Mouse (Mus musculus): ENCODE results near the gene Tmx1.

Gene Tmx1

DNA sequence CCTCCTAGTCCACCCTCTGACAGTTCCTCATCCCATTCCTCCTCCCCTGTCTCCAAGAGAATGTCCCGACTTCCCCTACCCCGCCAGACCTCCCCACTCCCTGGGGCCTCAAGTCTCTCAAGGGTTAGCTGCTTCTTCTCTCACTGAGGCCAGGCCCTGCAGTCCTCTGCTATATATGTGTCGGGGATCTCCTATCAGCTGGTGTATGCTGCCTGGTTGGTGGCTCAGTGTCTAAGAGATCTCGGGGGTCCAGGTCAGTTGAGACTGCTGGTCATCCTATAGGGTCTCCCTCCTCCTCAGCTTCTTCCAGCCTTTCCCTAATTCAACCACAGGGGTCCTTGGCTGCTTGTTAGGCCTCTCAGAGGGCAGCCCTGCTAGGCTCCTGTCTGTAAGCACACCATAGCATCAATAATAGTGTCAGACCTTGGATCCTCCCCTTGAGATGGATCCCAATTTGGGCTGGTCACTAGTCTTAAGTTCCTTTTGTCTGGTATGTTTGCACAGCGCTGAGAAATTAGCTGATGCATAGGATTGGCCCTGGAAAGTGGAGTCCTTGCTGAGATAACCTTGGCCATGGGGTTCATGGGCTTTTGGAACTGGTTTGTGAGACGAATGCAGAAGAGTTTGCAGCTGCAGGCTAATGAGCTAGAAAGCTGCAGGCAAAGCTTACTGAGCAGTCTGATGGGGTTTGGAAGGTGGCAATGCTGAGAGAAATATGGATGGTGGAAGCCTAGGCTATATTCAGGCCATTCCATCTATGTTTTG lies 34.0 kb downstream of the Tmx1 start:
- no peak for DNase-seq (ENCODE audit: low spot score)

DNA sequence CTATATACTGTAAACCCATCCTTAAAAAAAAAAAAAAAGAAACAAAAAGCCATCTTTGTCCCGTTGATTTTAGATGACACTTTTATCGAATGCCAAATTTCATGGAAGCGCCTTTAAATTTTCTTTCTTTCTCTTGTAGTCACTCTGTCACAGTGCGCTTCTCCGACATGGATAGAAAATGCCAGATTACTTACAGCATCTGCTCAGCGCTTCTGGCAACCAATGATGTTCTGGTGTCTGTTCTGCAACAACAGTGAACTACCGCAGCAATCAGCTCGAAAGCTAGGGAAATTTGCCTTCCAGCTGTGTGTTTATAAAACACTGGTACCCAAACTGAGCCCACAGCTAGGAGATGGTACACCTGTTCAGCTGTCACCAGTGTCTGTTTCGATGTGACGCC lies 39.5 kb downstream of the Tmx1 start:
- DNase-seq (ENCODE audit: low spot score), result no peak

DNA sequence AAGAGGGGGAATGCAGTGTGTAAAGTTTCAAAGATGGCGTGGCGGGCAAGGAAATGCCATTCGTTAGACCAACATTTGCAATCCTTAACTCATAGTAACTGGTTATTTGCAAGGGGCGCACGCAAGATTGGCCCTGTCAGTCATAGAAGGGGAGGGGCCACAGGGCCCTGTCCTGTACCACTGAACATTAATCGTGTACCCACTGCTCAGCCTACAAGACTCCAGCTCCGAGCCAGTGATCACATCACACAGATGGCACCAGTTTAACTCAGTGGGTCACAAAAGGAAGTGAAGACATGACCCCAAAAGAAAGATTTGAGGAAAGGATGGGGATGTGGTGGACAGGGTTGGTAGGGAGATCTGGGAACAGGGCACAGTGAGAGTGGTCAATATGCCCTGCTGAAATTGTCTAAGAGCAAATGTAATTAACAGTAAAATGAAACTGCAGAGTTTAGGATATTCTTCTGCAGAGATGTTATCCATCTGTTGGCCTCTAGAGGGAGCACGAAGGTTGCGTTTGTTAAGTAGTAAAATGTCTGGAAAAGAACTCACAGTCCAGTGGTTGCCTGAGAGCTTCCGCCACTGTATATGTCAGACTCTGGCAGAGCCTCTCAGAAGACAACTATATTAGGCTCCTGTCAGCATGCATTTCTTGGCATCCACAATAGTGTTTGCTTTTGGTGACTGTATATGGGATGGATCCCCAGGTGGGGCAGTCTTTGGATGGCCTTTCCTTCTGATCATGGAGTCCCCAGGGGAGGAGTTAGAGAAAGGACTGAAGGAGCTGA lies 41.8 kb downstream of the Tmx1 start:
- DNase-seq (ENCODE audit: low spot score), result peak; percentile 32

DNA sequence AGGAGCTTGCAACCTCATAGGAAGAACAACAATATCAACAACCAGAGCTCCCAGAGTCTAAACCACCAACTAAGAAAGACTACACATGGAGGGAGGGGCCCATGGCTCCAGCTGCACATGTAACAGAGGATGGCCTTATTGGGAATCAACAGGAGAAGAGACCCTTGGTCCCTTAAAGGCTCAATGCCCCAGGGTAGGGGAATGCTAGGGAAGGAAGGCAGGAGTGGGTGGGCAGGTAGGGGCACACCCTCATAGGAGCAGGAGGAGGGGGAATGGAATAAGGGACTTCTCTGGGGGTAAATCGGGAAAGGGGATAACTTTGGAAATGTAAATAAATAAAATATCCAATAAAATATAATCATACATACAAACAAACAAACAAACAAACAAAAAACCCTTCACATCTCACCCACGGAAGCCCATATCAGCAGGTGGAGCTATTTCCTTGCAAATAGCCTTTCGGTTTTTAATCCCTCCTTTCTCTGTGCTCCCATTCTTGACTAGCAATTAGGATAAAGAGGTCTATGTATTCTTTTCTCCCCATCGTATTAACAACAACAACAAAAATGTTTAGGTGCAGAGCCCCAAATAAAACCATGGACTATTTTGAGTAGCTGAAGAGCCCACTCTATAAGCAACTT lies 42.5 kb downstream of the Tmx1 start:
- DNase-seq (ENCODE audit: low spot score), result no peak

DNA sequence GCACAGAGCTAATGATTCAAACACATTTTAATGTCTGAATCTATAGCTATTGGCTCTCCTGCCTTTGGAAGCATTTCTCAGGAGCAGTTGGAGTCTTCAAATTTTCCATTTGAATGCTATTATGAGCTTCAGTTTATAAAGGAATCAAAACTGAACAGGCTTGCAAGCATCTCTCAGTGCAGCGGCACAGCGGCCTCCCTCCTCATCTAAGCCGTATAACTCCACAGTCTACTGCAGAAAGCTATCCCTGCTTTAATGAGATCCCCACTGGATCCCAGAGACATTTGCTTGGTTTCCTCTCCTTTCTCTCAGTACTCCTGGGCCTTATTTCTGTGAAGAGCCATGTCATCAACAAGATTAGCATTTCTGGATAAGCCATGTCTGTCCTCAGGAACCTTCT lies 45.2 kb downstream of the Tmx1 start:
- no peak for DNase-seq (ENCODE audit: low spot score)

DNA sequence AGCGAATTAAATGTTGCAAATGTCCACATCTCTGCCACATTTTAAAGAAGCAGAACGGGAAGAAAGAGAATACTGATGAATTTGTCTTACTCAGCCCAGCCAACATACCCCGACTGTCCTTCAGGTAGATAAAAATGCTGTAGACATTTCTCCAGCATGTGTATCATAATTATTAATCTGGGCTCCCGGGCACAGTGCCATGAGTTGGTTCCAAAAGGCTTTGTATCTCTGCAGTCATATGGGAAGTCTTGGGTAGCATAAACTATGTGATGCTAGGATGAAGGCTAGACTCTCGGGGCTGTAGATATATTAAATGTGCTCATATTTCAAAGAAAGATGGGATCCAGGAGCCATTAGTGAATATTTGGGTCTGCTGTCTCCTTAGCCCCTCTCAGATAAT lies 53.1 kb downstream of the Tmx1 start:
- no peak for DNase-seq (ENCODE audit: low spot score)

DNA sequence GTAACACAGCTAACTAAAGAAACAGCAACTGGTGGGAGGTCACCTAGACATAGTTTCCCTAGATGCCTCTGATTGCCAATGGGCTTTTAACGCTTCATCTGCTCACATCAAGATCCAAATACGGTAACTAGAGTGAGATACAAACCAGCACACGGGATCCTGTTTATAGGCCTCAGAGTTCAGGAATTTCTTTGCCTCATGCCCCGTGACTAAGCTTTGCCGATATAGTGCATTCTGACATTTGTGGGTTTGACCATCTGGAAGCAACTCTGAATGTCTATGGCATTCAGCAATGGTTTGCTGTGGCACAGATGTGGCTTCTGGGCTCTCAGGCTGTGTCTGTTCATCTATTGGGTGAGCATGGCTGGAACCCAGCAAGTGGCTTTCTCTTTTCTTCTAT lies 59.1 kb downstream of the Tmx1 start:
- DNase-seq (ENCODE audit: low spot score), result no peak

DNA sequence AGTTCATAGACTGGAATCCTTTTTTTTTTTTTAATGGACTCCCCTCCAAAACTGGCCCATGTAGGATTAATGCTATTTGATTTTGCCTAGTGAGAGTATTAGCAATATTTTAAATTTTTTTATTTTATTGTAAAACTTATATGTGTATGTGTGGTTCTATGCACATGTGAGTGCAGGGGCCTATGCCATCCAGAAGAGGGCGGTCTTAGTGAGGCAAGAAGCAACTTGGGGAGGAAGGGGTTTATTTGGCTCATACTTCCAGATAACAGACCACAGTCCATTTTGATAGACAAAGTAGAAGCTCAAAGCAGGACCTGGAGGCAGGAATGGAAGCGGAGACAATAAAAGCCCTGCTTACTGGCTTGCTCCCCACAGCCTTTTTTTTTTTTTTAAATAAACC lies 59.5 kb downstream of the Tmx1 start:
- no peak for DNase-seq (ENCODE audit: low spot score)
